Mouse (Mus musculus) brown adipose tissue, adult 24 weeks (tissue): ENCODE data around the gene Insrr. TPM values are rescaled to one million over a fixed set of nuclear protein-coding genes. Genes with fewer than 3 reads are reported as not detected.
A peak's percentile ranks its signal among the peaks of the same experiment; 100 is the strongest.

Experiments
- H3K27ac ChIP-seq: fragments of 200-500 bp; replicated peaks from 2 replicates; pipeline ENCODE4 v1.5.1; 2012; ENCODE audit warnings: low read depth, mild to moderate bottlenecking, low read length
- H3K4me1 ChIP-seq: fragments of 200-500 bp; 2 replicates; pipeline ENCODE4 v1.6.1; 2012; ENCODE audit warnings: low read length, mixed read lengths; ENCODE audit not compliant: control insufficient read depth, insufficient read depth, insufficient read length
- H3K4me3 ChIP-seq: fragments of 200-500 bp; 2 replicates; pipeline ENCODE4 v1.5.1; 2012; ENCODE audit warnings: low read depth, mild to moderate bottlenecking, low read length, moderate library complexity; ENCODE audit not compliant: insufficient read depth
- polyA plus RNA-seq: library from polyadenylated mRNA; stranded (reverse); fragments of >200 nt; gene quantifications from 2 replicates; pipeline ENCODE4 v1.2.4, GENCODE M21; 2012; ENCODE audit not compliant: missing spikeins, insufficient read depth, insufficient read length

Gene Insrr
- polyA plus RNA-seq, 1 experiment = not detected

DNA sequence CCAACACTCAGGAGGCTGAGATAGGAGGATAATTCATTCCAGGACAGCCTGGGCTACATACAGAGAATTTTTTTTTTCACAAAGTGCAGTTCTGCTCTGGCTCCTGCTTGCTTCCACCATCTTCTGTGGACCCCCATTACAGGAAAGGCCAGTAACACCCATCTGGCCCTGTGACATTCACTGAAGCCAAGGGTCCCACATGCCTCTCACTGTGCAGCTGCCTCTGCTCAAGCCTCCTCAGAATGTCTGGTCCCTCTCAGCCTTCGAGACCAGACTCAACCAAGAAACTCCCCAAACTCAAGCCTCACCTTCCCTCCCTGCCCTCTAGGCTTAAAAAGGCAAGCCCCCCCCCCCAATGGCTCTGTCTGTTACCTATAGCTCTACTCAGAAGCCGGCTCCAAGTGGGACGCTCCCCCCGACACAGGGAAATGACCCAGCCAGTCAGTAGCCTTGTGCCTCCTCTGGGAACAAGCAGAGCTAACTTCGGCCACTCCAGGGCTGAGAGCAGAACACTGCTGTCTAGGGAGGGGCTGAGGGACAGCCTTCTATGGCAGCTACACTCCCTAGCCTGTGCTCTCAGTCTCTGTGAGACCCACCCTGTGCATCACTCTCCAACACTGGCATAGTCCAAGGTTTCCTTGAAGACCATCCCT is 31.0 kb upstream of the Insrr start:
- Histone ChIP-seq H3K4me3 (peak overlapping the region; percentile 41), H3K4me1 (peaks cover 8% of the 10 kb centered on the region; the same call in 1 of the 2 replicates), H3K27ac (peak overlapping the region; percentile 88)

DNA sequence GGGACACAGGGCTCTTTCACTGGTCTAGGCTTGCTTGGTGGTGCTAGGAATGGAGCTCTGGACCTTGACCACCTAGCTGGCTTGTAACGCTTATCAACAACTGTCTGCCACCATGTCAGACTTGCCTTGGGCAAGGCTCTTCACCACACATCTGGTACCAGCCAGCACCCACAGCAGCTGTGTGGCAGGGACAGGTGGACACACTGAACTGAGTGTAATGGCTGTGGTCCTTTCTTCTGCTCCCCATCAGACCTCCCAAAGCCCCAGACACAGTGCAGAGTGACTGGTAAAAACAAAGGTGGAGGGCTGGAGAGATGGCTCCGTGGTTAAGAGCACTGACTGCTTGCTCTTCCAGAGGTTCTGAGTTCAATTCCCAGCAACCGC is 30.5 kb upstream of the Insrr start:
- peak overlapping the region; percentile 13 for H3K4me3 ChIP-seq
- H3K4me1 ChIP-seq = peaks cover 8% of the 10 kb centered on the region; the same call in 1 of the 2 replicates
- peak overlapping the region; percentile 62 for H3K27ac ChIP-seq

DNA sequence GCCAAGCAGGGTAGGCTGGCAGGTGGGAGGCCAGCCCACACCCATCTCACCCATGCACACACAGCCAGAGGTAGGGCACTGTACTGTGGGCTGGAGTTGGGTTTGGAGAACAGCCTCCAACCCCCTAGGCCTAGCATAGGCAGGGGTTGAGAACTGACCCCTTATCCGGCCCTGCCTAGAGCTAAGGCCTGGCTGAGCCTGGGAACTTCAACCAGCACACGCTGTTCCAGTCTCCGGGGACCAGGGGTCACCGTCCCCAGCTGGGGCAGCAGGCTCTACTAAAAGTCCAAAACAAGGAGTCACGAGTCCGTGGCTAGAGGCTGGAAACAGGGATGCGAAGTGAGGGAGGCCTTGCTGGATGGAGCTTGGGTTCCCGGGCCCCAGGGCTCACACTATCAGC is 29.0 kb upstream of the Insrr start:
- peak overlapping the region; percentile 88 for H3K27ac ChIP-seq
- H3K4me1 ChIP-seq = peaks cover 8% of the 10 kb centered on the region; the same call in 1 of the 2 replicates
- peak overlapping the region; percentile 75 for H3K4me3 ChIP-seq

DNA sequence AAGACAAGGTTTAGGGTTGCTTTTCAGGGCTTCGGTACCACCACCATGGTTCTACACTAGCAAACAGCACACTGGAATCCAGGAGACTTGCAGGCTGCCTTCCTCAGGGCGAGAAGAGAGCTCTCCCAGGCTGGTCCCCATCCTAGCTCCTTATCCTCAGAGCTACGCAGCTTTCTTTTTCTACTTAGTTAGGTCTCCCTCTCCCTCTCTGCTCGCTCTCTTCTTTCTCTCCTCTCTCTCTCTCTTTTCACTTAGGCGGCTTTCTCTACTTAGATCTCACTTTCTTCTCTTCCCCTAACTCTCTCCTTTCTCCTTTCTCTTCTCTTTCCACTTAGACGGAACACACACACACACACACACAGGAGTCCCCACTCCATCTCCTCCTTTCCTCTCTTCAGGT is 28.3 kb upstream of the Insrr start:
- Histone ChIP-seq H3K4me1 (peaks cover 5% of the 10 kb centered on the region; the same call in 1 of the 2 replicates), H3K4me3 (peak overlapping the region; percentile 75), H3K27ac (peak overlapping the region; percentile 88)

DNA sequence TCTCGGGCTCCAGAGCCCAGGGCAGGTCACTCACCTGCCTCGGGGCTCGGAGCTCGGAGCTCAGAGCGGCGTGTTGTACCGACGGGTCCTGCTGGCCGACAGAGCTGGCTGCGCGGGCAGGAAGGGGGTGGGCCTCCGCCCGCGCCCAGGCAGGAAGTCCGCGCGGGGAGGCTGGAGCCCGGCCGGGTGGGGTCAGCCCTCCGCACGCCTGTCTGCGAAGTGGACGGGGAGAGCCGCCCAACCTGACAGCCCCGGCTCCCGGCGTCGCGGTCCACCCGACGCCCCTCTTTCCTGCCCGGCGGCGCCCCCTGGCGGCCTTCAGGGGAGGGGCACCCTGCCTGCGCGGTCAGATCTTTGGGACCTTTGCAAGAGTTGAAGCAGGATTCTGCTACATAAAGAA is 27.9 kb upstream of the Insrr start:
- Histone ChIP-seq H3K4me3 (peak overlapping the region; percentile 75), H3K27ac (peak overlapping the region; percentile 88), H3K4me1 (peaks cover 5% of the 10 kb centered on the region; the same call in 1 of the 2 replicates)

DNA sequence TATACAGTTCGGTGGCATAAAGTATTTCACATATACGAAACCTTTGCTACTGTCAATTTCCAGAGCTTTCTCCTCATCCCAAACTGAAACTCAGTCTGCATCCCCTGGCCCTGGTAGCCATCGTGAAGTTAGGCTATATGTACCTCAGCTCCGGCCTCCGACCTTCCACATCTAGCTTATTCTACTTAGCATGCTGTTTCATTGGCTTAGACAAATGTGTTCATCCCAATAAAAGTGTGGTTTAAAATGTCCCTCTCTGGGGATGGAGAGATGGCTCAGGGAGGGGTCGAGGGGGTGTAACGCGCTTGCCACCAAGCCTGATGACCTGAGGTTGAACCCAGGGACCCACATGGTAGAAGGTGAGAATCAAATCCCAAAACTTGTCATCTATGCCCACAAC is 27.2 kb upstream of the Insrr start:
- Histone ChIP-seq H3K4me1 (0 out of 2 replicates have a peak, but pooled peaks cover 3% of the 10 kb centered on the region), H3K27ac (no peak overlapping the region), H3K4me3 (no peak overlapping the region)

DNA sequence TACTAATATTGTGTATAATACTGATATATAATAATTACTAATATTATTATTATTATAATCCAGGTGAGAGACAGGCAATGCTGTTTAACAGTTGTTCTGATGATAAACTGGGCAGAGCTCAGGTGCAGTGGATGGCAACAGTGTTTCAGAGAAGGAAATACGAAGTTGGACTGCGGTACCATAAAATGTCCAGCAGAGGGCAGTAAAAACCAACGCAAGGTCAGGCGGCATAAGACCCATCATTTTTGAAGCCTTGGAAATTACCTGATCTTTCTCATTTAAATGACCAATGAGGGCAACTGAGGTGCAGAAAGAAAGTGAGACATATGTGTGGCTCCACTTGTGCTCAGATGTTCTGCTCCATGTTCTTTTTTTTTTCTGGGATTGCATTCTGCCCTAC is 26.5 kb upstream of the Insrr start:
- 0 out of 2 replicates have a peak, but pooled peaks cover 3% of the 10 kb centered on the region for H3K4me1 ChIP-seq
- no peak overlapping the region for H3K4me3 ChIP-seq
- H3K27ac ChIP-seq = no peak overlapping the region

DNA sequence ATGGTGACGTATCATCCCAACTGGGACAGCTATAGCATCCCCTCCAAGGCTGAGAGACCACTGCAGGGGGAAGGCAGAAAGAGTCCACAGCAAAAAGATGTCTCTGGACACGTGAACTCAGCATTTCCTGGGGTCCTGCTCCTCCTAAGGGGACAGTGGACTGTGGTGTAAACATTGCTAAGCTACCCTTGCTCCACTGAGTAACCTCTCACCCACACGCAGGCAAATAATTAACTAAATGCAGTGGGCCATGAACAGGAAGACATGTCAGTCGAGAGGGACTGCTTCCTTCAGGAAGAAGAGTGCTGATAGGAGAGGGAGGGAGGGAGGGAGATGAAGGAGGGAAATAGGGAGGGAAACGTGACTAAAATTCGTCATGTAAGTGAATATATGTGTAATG is 25.7 kb upstream of the Insrr start:
- Histone ChIP-seq H3K27ac (no peak overlapping the region), H3K4me3 (no peak overlapping the region), H3K4me1 (0 out of 2 replicates have a peak, but pooled peaks cover 3% of the 10 kb centered on the region)

DNA sequence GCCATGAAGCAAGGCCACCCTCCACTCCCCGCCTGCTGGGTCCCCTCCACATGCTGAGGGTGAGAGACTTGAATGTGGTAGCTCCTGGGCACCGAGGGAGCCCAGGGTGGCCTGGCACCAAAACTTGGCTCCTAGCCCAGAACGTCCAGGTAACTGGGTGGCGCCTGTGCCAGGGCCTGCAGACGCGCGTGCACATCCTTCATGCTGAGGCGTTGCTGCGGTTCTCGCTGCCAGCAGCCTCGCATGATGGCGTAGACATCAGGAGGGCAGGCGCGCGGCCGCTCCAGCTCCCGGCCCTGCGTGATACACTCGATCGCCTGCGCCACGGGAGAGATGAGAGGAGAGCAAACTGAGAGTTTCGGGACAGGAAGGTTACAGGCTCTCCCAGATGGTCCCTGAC is 18.5 kb upstream of the Insrr start:
- no peak overlapping the region for H3K27ac ChIP-seq
- no peaks in the 10 kb centered on the region for H3K4me1 ChIP-seq
- no peak overlapping the region for H3K4me3 ChIP-seq

DNA sequence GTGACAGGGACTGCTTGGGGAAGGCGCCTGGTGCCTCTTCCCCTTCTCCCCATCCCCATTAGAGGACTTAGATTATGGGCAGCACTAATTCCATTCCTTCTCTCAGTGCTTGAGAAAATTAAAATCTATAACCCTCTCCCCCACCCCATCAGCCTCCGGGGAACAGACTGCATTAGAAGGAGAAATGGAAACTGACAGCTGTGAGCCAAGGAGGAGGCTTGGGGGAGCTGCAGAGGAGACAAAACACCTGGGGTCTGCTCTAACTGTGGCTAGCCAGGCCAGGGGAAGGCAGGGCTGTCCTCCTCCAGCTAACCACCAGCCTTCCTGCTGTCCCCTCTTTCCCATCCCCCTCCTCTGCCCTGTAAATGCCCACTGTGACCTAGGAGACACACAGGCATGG is 17.7 kb upstream of the Insrr start:
- H3K4me1 ChIP-seq = no peaks in the 10 kb centered on the region
- H3K27ac ChIP-seq = no peak overlapping the region
- no peak overlapping the region for H3K4me3 ChIP-seq

DNA sequence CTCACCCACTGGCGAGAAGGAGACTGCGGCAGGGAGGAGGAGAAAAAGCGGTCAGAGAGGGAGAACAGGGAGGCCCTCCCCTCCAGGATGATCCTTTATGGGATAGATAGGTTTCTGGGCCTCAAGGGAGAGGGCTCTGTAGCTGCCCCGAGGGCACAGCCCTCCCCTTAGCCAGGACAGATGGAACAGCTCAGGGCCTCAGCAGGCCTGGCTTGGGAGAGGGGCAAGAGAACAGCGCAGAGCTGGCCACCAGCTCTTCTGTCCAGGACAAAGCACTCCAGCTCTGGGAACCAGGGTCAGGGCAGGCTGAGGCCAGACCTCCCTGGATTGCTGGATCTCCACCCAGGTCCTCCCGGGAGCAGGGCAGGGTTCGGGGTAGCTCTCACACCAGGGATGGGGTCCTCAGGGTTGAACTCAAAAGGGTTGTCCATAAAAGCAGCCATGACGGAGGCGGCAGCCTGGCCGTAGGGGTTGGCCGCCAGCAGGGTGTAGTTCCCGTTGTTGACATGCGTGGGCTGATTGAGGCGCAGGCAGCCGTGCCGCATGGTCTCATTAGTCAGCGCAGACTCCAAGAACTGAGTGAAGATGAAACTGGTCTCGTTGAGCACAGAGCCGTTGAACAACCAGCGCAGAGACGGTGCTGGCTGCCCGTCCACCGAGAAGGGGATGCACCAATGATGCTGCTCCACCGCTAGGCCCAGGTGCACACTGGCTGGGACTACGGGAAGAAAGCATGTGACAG is 13.3 kb upstream of the Insrr start:
- H3K4me3 ChIP-seq = no peak overlapping the region
- no peak overlapping the region for H3K27ac ChIP-seq
- no peaks in the 10 kb centered on the region for H3K4me1 ChIP-seq

DNA sequence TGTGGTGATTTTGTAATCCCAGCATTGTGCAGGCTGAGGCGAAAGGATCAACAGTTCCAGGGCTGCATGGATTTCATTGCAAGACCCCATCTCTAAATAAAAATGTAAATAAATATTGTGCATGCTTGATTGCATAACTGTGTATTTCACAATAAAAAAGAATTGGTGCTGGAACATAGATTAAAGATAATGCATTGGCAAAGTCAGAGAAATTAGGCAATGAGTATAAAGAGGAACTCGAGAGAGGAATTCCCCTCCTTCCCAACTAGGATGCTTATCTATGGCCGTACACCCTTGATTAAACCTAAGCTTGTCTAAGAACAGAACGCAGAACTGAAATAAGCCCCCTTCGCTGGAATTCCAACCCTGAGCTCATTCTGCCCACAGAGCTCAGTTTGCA is 11.6 kb upstream of the Insrr start:
- no peak overlapping the region for H3K4me3 ChIP-seq
- no peaks in the 10 kb centered on the region for H3K4me1 ChIP-seq
- H3K27ac ChIP-seq = no peak overlapping the region

DNA sequence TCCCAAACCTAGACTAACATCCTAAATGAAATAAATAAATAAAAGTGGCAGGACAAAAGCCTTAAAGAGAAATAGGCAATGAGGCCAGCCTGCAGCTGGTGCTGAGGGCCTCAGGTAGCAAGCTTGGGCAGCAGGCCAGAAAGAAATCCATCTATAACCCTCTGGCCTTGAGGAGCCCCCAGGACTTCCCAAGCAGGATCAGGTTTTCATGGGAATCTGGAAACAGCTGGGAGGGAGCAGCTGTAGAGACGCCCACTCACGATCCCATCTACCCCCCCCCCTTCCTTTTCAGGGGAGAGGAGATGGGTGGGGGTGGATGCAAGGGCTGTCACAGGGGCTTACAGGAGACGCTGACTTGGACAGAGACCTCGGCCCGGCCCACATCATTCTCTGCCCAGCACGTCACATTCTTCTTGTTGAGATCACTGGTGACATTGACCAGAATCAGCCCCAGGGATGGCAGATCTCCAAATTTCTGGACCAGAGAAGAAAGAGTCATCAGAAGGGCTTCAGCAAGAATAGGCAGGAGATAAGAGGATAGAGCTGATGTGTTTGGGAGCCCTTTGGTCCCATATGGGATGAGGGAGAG is 11.0 kb upstream of the Insrr start:
- H3K27ac ChIP-seq = no peak overlapping the region
- no peak overlapping the region for H3K4me3 ChIP-seq
- H3K4me1 ChIP-seq = no peaks in the 10 kb centered on the region

DNA sequence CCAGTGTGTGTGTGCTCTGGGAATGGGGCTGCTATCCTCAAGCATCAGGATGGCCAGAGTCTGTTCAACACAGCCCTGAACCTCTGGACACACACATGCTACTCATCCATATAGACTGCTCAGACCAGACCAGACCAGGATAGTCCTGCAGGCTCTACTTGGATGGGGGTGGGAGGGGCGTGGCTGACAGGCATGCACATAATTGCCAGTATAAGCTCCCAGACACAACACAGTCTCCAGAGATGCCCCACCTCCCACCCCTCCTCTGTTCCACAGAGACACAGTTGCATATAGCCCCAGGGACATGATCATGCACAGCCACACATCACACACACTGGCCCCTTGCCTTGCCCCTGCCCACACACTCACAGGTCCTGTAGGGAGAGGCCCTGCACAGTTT is 7.5 kb upstream of the Insrr start:
- H3K4me1 ChIP-seq = no peaks in the 10 kb centered on the region
- H3K27ac ChIP-seq = no peak overlapping the region
- no peak overlapping the region for H3K4me3 ChIP-seq

DNA sequence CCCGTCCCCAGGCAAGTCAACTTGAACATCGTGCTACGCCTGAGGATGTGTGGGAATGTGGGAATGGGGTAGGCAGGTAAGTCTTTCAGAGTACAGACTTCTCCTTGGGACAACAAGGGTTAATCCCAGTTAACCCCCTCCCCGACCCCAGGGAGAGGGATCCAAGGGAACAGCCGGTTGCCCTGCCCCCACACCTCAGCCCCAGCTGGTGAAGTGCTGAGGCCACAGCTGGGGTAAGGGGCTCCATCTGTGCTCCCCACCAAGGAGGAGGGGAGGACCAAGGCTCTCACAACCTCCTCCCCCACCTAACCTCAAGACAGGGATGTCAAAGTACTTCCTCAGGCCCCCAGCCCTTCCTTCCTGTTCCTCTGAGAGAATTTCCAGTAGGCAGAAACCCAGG is 7.0 kb upstream of the Insrr start:
- Histone ChIP-seq H3K27ac (no peak overlapping the region), H3K4me3 (no peak overlapping the region), H3K4me1 (no peaks in the 10 kb centered on the region)

DNA sequence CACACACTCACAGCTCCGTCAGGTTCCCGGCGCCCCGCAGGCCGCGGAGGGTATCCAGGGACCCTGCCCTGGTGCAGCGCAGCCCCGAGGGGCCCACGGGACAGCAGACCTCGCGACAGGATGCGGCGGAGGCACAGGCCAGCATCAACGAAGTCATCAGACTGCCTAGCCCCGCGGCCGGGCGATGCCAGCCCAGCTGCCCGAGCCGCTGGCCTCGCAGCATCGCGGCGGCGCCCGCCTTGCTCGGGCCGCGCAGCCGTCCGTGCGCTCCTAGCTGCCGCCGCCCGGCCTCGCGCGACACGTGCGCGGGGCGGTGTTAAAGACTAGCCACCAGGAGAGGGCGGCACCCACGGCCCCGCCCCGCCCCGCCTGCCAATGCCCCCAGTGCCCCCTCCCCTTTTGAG is 1.8 kb upstream of the Insrr start, which contains the start of gene Ntrk1:
Gene Ntrk1 (minus strand): TSS at position 241 of the 404 bp plus-strand sequence.
- Histone ChIP-seq H3K4me3 (no peak within 1 kb of the TSS), H3K4me1 (no peaks in the 10 kb centered on the region), H3K27ac (no peak within 1 kb of the TSS)
